Mouse (Mus musculus) erythroblast, embryonic 14.5 days (primary cell): ENCODE measurements around the gene Pknox2.

ENCODE experiments used
- GATA1 ChIP-seq: IDR thresholded peaks from 2 replicates; pipeline ENCODE4 v1.6.1; 2012; ENCODE audit warnings: low read length, inconsistent platforms, mixed read lengths
- TAL1 ChIP-seq: IDR thresholded peaks from 3 replicates; pipeline ENCODE4 v1.6.1; 2012; ENCODE audit warnings: low read length, inconsistent platforms, mixed read lengths

DNA sequence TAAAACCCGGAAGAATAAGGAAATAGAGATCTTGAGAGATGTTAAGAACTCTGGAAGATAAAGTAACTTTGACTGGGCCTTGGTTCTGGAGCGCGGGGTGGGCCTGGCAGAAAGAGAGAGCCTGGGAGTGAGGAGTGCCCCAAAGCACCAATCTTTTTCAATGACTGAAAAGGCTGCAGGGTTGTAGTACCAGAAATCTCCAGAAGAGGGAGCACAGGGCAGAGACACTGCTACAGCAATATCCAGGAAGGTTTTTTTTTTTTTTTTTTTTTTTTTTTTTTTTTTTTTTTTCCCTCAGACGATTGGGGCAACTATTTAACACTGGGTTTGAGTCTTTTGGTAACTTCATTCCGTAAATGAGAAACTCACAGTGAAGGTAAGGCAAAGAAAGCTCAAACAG lies 176.6 kb downstream of the Pknox2 start:
- TF ChIP-seq TAL1 (no peak), GATA1 (no peak)
